Mouse (Mus musculus) neural tube, embryonic 11.5 days (tissue): ENCODE results near the gene Smoc2. TPM values are rescaled to one million over a fixed set of nuclear protein-coding genes. Genes with fewer than 3 reads are reported as not detected.
A peak's percentile ranks its signal among the peaks of the same experiment; 100 is the strongest.

ENCODE experiments used
- ATAC-seq: fragments of 200-750 bp; cut with Nextera tagmentation; 2 replicates; pipeline ENCODE4 v1.8.0; 2017; ENCODE audit warnings: moderate number of reproducible peaks, mild to moderate bottlenecking, moderate TSS enrichment, moderate library complexity; ENCODE audit not compliant: insufficient read depth, low FRiP score, low TSS enrichment
- DNase-seq: peaks from one replicate; pipeline ENCODE4 v3.0.0-alpha.2; 2015; ENCODE audit warnings: low spot score
- H3K27ac ChIP-seq: fragments of 300-500 bp; sonication (generic); 2 replicates; pipeline ENCODE4 v1.5.1; 2014; ENCODE audit warnings: low read depth, mild to moderate bottlenecking, low read length
- H3K27me3 ChIP-seq: fragments of 300-500 bp; sonication (generic); 2 replicates; pipeline ENCODE4 v1.6.1; 2014; ENCODE audit warnings: mild to moderate bottlenecking, low read length, mixed read lengths; ENCODE audit not compliant: control insufficient read depth, insufficient read depth
- H3K36me3 ChIP-seq: fragments of 300-500 bp; sonication (generic); 2 replicates; pipeline ENCODE4 v1.6.1; 2014; ENCODE audit warnings: mild to moderate bottlenecking, low read length, moderate library complexity, mixed read lengths; ENCODE audit not compliant: control insufficient read depth, insufficient read depth
- H3K4me1 ChIP-seq: fragments of 300-500 bp; sonication (generic); 2 replicates; pipeline ENCODE4 v1.6.1; 2014; ENCODE audit warnings: low read length, mixed read lengths; ENCODE audit not compliant: control insufficient read depth, insufficient read depth
- H3K4me2 ChIP-seq: fragments of 300-500 bp; sonication (generic); 2 replicates; pipeline ENCODE4 v1.6.1; 2014; ENCODE audit warnings: low read depth, mild to moderate bottlenecking, moderate library complexity
- H3K4me3 ChIP-seq: fragments of 300-500 bp; sonication (generic); 2 replicates; pipeline ENCODE4 v1.5.1; 2014; ENCODE audit warnings: low read depth, low read length
- H3K9ac ChIP-seq: fragments of 300-500 bp; sonication (generic); 2 replicates; pipeline ENCODE4 v1.6.1; 2014; ENCODE audit warnings: mild to moderate bottlenecking, low read length
- H3K9me3 ChIP-seq: fragments of 300-500 bp; sonication (generic); 2 replicates; pipeline ENCODE4 v1.6.1; 2016; ENCODE audit warnings: low read length; ENCODE audit not compliant: control insufficient read depth
- WGBS: fragments of 180-500 bp; shearing (Covaris S2); extraction: QIAGEN DNeasy Blood & Tissue Kit; methylation state at CpG from one replicate; pipeline ENCODE4 v1.1.7; 2014; 5-methylcytosine and 5-hydroxymethylcytosine counted together
- polyA plus RNA-seq: library from polyadenylated mRNA; unstranded; fragments of >200 nt; fragmentation: Nextera tagmentation; extraction: Ambion mirVana; gene quantifications from 2 replicates; pipeline ENCODE4 v1.2.1, GENCODE M21; 2014

Smoc2 gene
- polyA plus RNA-seq, 1 experiment from 2014 or later: 17.1 TPM

- Histone ChIP-seq H3K4me2 (no peak overlapping the region), H3K4me1 (no peaks in the 10 kb centered on the region), H3K9ac (no peak overlapping the region), H3K9me3 (no peaks in the 10 kb centered on the region), H3K27me3 (no peaks in the 10 kb centered on the region), H3K4me3 (no peak overlapping the region), H3K36me3 (no peaks in the 10 kb centered on the region), H3K27ac (no peak overlapping the region)
- DNase-seq (no peak), ATAC-seq (no peak)
- 89% methylated on average over 3 of the region's 3 CpGs for WGBS
Measured at GRCm38 (mm10) chr17:14346891-14347290, 67.6 kb downstream of the Smoc2 start.

- 92% methylated on average over 6 of the region's 6 CpGs for WGBS
- DNase-seq (no peak), ATAC-seq (no peak)
- Histone ChIP-seq H3K27ac (no peak overlapping the region), H3K36me3 (no peaks in the 10 kb centered on the region), H3K9me3 (no peaks in the 10 kb centered on the region), H3K4me1 (no peaks in the 10 kb centered on the region), H3K4me3 (no peak overlapping the region), H3K4me2 (no peak overlapping the region), H3K9ac (no peak overlapping the region), H3K27me3 (no peaks in the 10 kb centered on the region)
Measured at GRCm38 (mm10) chr17:14349086-14349814, 69.9 kb downstream of the Smoc2 start.

- no peak overlapping the region for H3K9ac ChIP-seq
- no peak overlapping the region for H3K4me3 ChIP-seq
- H3K36me3 ChIP-seq: no peaks in the 10 kb centered on the region
- no peak overlapping the region for H3K4me2 ChIP-seq
- no peaks in the 10 kb centered on the region for H3K4me1 ChIP-seq
- no peaks in the 10 kb centered on the region for H3K9me3 ChIP-seq
- no peaks in the 10 kb centered on the region for H3K27me3 ChIP-seq
- no peak for DNase-seq
- H3K27ac ChIP-seq: no peak overlapping the region
- no peak for ATAC-seq
- 90% methylated on average over 10 of the region's 10 CpGs for WGBS
Measured at GRCm38 (mm10) chr17:14353219-14354079, 74.1 kb downstream of the Smoc2 start.

DNA sequence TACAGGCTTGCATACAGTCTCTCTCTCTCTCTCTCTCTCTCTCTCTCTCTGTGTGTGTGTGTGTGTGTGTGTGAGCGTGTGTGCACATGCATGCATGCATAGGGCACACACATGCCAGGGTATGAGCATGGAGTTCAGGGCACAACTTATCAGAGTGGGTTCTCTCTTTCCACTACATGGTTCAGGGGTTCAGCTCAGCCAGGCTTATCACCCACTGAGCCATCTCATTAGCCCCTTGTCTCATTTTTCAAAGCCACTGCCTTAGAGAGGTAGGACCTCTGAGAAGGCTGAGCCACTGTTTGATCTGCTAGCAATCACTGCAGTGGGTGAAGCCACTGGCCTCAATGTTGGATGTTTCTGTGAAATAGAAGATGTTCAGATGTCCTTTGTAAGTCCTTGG, 82.2 kb downstream of the Smoc2 start:
- H3K9me3 ChIP-seq: no peaks in the 10 kb centered on the region
- WGBS: 100% methylated on average over 1 of the region's 1 CpGs
- no peak overlapping the region for H3K27ac ChIP-seq
- H3K9ac ChIP-seq: no peak overlapping the region
- H3K27me3 ChIP-seq: no peaks in the 10 kb centered on the region
- H3K4me3 ChIP-seq: no peak overlapping the region
- H3K36me3 ChIP-seq: no peaks in the 10 kb centered on the region
- no peak for DNase-seq
- H3K4me1 ChIP-seq: no peaks in the 10 kb centered on the region
- H3K4me2 ChIP-seq: no peak overlapping the region
- ATAC-seq: no peak

- WGBS: 95% methylated on average over 5 of the region's 5 CpGs
- Histone ChIP-seq H3K4me3 (no peak overlapping the region), H3K27me3 (no peaks in the 10 kb centered on the region), H3K4me2 (no peak overlapping the region), H3K27ac (no peak overlapping the region), H3K4me1 (no peaks in the 10 kb centered on the region; the same call in 1 of the 2 replicates), H3K9ac (no peak overlapping the region), H3K9me3 (no peaks in the 10 kb centered on the region), H3K36me3 (no peaks in the 10 kb centered on the region)
- no peak for ATAC-seq
- DNase-seq: no peak
Measured at GRCm38 (mm10) chr17:14370476-14370875, 91.2 kb downstream of the Smoc2 start.

GRCm38 (mm10) chr17:14371606-14372005, 92.3 kb downstream of the Smoc2 start:
- DNase-seq (no peak), ATAC-seq (no peak)
- no peaks in the 10 kb centered on the region for H3K9me3 ChIP-seq
- no peaks in the 10 kb centered on the region; the same call in 1 of the 2 replicates for H3K4me1 ChIP-seq
- 72% methylated on average over 6 of the region's 6 CpGs for WGBS
- no peaks in the 10 kb centered on the region for H3K27me3 ChIP-seq
- no peaks in the 10 kb centered on the region for H3K36me3 ChIP-seq
- H3K4me3 ChIP-seq: no peak overlapping the region
- no peak overlapping the region for H3K9ac ChIP-seq
- H3K4me2 ChIP-seq: no peak overlapping the region
- no peak overlapping the region for H3K27ac ChIP-seq

DNA sequence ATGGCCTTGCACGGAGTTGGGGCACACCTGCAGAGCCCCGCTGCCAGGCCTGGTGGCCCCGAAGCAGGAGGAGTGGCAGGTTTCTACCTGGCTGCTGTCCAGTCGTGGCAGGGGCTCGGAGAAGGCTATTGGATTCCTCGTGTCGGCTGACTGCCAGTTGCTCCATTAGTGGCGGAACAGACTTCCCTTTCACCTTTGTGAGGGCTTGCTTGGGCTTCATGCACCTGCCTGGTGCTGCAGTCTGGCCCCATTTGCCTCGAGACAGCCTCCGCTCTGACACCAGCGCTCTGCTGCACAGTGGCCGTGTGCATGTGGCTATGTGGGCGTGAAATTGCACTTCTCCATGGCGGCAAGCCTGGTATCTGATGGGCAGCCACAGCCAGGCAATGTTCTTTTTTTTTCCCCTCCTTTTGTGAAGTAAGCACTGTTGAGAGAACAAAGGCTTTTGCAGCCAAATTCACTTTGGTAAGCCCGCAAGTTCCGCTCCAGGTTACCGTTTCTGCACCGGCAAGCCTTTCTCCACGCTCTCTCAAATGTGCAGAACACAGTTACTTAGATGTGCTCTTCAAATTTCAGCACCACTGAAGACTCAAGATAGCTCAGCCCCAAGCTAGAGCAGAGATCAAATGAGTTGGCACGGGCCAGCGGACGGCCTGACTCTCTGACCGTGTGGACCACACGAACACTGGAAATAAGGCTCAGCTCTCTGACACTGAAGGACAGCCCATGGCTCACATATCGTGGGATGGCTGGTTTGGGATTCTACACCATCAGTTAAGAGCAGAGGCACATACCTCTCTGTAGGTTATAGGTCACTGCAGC, 93.2 kb downstream of the Smoc2 start:
- ATAC-seq (peak; percentile 77; the same call in 1 of the 2 replicates), DNase-seq (peak; percentile 43)
- 65% methylated on average over 25 of the region's 25 CpGs for WGBS
- Histone ChIP-seq H3K27ac (no peak overlapping the region), H3K4me3 (no peak overlapping the region), H3K4me2 (no peak overlapping the region), H3K36me3 (no peaks in the 10 kb centered on the region), H3K9me3 (no peaks in the 10 kb centered on the region), H3K9ac (no peak overlapping the region), H3K4me1 (no peaks in the 10 kb centered on the region; the same call in 1 of the 2 replicates), H3K27me3 (no peaks in the 10 kb centered on the region)

DNA sequence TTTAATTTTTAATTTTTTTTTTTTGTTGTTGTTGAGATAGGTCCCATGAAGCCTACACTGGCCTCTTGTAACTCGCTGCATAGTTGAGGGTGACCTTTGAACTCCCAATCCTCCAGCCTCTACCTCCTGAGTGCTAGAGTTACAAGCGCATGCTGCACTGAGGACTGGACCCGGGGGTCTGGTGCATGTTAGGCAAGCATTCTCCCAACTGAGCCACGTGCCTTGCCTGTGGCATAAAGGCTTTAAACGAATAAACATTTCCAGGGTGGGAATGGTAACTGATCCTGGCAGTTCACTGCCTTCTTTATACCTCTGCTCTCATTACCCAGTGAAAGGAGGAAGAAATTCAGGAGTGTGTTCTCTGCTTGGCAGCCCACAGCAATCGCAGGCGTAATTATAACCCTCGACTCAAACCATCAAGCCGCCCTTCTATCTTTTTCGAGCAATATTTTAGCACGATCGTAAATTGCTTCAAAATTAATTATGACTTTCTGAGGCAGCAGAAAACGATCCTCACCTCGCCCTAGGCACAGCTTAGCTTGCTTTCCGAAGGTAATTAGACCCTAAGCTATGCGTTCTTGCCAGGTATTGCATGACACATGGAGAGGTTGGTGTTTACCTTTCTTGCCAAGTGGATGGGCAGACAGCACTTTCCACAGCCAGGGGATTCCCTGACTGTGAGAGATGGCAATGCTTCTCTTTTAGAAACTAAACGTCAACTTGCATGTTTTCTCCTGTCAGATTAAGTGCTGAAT, 99.6 kb downstream of the Smoc2 start:
- no peak for ATAC-seq
- H3K4me1 ChIP-seq: no peaks in the 10 kb centered on the region
- no peaks in the 10 kb centered on the region for H3K27me3 ChIP-seq
- no peak overlapping the region for H3K9ac ChIP-seq
- H3K36me3 ChIP-seq: no peaks in the 10 kb centered on the region
- no peak overlapping the region for H3K4me3 ChIP-seq
- no peak overlapping the region for H3K27ac ChIP-seq
- H3K4me2 ChIP-seq: no peak overlapping the region
- 79% methylated on average over 17 of the region's 17 CpGs for whole genome bisulfite sequencing
- DNase-seq: no peak
- H3K9me3 ChIP-seq: no peaks in the 10 kb centered on the region
